ENCODE assay signal across 18 mouse cellular contexts in the genomic region with DNA sequence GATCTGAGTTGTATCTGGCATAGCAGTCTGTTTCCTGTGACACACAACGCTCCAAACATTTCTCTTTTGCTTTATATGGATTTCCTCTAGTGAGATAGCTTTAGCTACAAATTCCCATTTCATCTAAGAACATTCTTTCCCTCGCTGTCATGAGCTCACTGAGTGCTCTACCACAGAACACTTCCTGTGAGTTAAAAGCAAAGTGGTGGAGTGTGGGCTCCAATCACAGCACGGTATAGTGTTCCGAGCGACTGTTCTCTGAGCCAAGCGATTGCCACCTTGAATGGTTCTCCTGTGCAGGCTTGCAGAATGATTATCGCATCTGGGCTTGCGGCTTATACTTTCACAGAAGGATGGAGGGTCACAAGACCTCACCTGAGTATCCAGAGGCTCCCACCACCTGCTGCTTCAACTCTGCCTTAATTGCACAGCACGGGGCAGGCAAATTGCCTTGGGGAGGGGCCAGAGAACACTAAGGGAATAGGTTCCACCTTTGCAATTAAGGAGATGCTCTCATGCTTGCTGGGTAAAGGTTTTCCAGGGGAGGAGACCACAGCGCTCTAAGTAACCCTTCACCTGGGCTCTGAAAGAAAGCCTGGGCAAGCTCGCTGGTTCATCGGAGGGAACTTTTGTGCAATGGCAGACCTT.
"Had no signal": no experiment of that assay in that cellular context is flagged by ENCODE, and none has a peak within 500 bp of the region (broad histone marks: within the 10 kb centered on the region; RNA-seq: fewer than 3 reads in every experiment).

No protein-coding gene starts in this region.

- H3K9ac ChIP-seq: limb, embryonic 12.5 days; liver, embryonic 13.5 days; liver, postnatal 0 days; lung, embryonic 15.5 days; neural tube, embryonic 12.5 days; stomach, embryonic 15.5 days had no signal

- ATAC-seq: liver, postnatal 0 days had no signal

- H3K27me3 ChIP-seq: liver, embryonic 13.5 days; lung, embryonic 15.5 days; neural tube, embryonic 12.5 days; stomach, embryonic 15.5 days had no signal

- DNase-seq: kidney, postnatal 36 days; layer of hippocampus, adult 9-11 months; layer of hippocampus, postnatal 36 days; liver; liver, embryonic 13.5 days; liver, postnatal 0 days; lung, postnatal 14 days; right cerebral cortex, postnatal 4 days; thymus, postnatal 4 days had no signal

- H3K4me1 ChIP-seq: limb, embryonic 12.5 days; liver, embryonic 13.5 days; lung, embryonic 15.5 days; neural tube, embryonic 12.5 days; stomach, embryonic 15.5 days had no signal

- H3K27ac ChIP-seq: kidney, postnatal 0 days; limb, embryonic 12.5 days; liver, embryonic 13.5 days; lung, embryonic 15.5 days; macrophage; neural tube, embryonic 12.5 days; stomach, embryonic 15.5 days had no signal

- H3K4me2 ChIP-seq: limb, embryonic 12.5 days; liver, embryonic 13.5 days; lung, embryonic 15.5 days; midbrain, embryonic 11.5 days; neural tube, embryonic 12.5 days; stomach, embryonic 15.5 days had no signal

- H3K9me3 ChIP-seq: limb, embryonic 12.5 days; liver, embryonic 13.5 days; lung, embryonic 15.5 days; megakaryocyte, embryonic 14.5 days; neural tube, embryonic 12.5 days; stomach, embryonic 15.5 days had no signal

- H3K36me3 ChIP-seq: limb, embryonic 12.5 days; liver, embryonic 13.5 days; lung, embryonic 15.5 days; neural tube, embryonic 12.5 days; stomach, embryonic 15.5 days had no signal

- H3K4me3 ChIP-seq: limb, embryonic 12.5 days; liver, embryonic 13.5 days; lung, embryonic 15.5 days; megakaryocyte, embryonic 14.5 days; myocyte; neural tube, embryonic 12.5 days; stomach, embryonic 15.5 days had no signal
